Mouse (Mus musculus): Measurements from ENCODE around the gene Rexo1.

GRCm38 (mm10) chr10:80568876-80569275 lies 7.5 kb upstream of the Rexo1 start:
- TF ChIP-seq ZNF384 (IDR thresholded peaks at IDR 0.05; ENCODE audit: low read depth, low read length) (no peak), HCFC1 (IDR thresholded peaks at IDR 0.05; ENCODE audit: borderline replicate concordance, insufficient read depth, low read length) (no peak), CHD2 (IDR thresholded peaks at IDR 0.05; ENCODE audit: low read depth, low read length) (no peak), ZC3H11A (IDR thresholded peaks at IDR 0.05; ENCODE audit: borderline replicate concordance, low read depth, low read length) (no peak), MAFK (IDR thresholded peaks at IDR 0.05; ENCODE audit: insufficient read depth, low read depth, low read length) (no peak)
